Mouse (Mus musculus) forebrain, embryonic 11.5 days (tissue): ENCODE results near the gene Mc3r. TPM values are rescaled to one million over a fixed set of nuclear protein-coding genes. Genes with fewer than 3 reads are reported as not detected.

Experiments
- ATAC-seq: fragments of 200-750 bp; cut with Nextera tagmentation; replicated peaks from 2 replicates; pipeline ENCODE4 v1.8.0; 2017; ENCODE audit warnings: moderate TSS enrichment; ENCODE audit not compliant: low FRiP score
- DNase-seq: peaks from one replicate; pipeline ENCODE4 v3.0.0-alpha.2; 2017; ENCODE audit warnings: low spot score
- H3K27ac ChIP-seq: fragments of 300-500 bp; sonication (generic); 2 replicates; pipeline ENCODE4 v1.5.1; 2014; ENCODE audit warnings: low read depth, low read length
- H3K27me3 ChIP-seq: fragments of 300-500 bp; sonication (generic); 2 replicates; pipeline ENCODE4 v1.6.1; 2014; ENCODE audit warnings: mild to moderate bottlenecking, low read length, mixed read lengths; ENCODE audit not compliant: control insufficient read depth, insufficient read depth
- H3K36me3 ChIP-seq: fragments of 300-500 bp; sonication (generic); 2 replicates; pipeline ENCODE4 v1.6.1; 2014; ENCODE audit warnings: mild to moderate bottlenecking, low read length, moderate library complexity, mixed read lengths; ENCODE audit not compliant: control insufficient read depth, insufficient read depth
- H3K4me1 ChIP-seq: fragments of 300-500 bp; sonication (generic); replicated peaks from 2 replicates; pipeline ENCODE4 v1.6.1; 2014; ENCODE audit warnings: low read length, mixed read lengths; ENCODE audit not compliant: control insufficient read depth, insufficient read depth
- H3K4me2 ChIP-seq: fragments of 300-500 bp; sonication (generic); 2 replicates; pipeline ENCODE4 v1.6.1; 2014; ENCODE audit warnings: low read depth, mild to moderate bottlenecking, low read length, moderate library complexity, mixed read lengths; ENCODE audit not compliant: severe bottlenecking
- H3K4me3 ChIP-seq: fragments of 300-500 bp; sonication (generic); 2 replicates; pipeline ENCODE4 v1.5.1; 2014; ENCODE audit warnings: low read depth, low read length
- H3K9ac ChIP-seq: fragments of 300-500 bp; sonication (generic); 2 replicates; pipeline ENCODE4 v1.6.1; 2014; ENCODE audit warnings: low read length
- H3K9me3 ChIP-seq: fragments of 300-500 bp; sonication (generic); 2 replicates; pipeline ENCODE4 v1.6.1; 2016; ENCODE audit warnings: low read length, mixed read lengths; ENCODE audit not compliant: control insufficient read depth
- WGBS: fragments of 180-500 bp; shearing (Covaris S2); extraction: QIAGEN DNeasy Blood & Tissue Kit; methylation state at CpG from one replicate; pipeline ENCODE4 v1.1.7; 2014; 5-methylcytosine and 5-hydroxymethylcytosine counted together
- polyA plus RNA-seq: library from polyadenylated mRNA; unstranded; fragments of >200 nt; fragmentation: Nextera tagmentation; extraction: Ambion mirVana; gene quantifications from 2 replicates; pipeline ENCODE4 v1.2.1, GENCODE M21; 2014

Gene Mc3r
- polyA plus RNA-seq, 1 experiment from 2014 or later = not detected

DNA sequence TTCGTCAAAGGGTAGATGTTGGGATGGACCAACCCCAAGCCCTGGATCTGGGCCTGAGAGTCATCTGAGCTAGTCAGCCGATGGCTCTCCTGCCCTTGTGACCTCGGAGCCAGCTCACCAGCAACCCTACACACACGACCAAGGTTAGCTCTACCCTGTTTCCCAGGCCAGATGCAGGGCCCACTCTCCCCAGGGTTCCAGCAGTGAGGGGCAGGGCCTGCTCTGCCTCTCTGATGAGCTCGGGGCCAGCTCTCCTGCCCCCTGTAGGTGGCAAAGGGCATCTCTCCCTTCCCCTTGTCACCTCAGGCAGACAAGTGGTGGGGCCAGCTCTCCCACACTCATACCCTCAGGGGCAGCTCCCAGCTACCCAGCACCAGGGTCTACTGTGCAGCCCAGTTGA lies 29.1 kb upstream of the Mc3r start:
- ATAC-seq (no peak), DNase-seq (peak; percentile 53)
- Histone ChIP-seq H3K27me3 (no peaks in the 10 kb centered on the region), H3K4me3 (no peak overlapping the region), H3K4me2 (no peak overlapping the region), H3K27ac (no peak overlapping the region), H3K9ac (no peak overlapping the region), H3K4me1 (no peaks in the 10 kb centered on the region), H3K9me3 (no peaks in the 10 kb centered on the region), H3K36me3 (no peaks in the 10 kb centered on the region)
- 62% methylated on average over 5 of the region's 5 CpGs for WGBS

GRCm38 (mm10) chr2:172221656-172222393 lies 26.5 kb upstream of the Mc3r start:
- H3K4me2 ChIP-seq = no peak overlapping the region
- no peaks in the 10 kb centered on the region for H3K27me3 ChIP-seq

GRCm38 (mm10) chr2:172222394-172222785 lies 25.9 kb upstream of the Mc3r start:
- no peaks in the 10 kb centered on the region for H3K27me3 ChIP-seq
- H3K27ac ChIP-seq = no peak overlapping the region
- peak; percentile 52 for DNase-seq
- no peak for ATAC-seq
- no peak overlapping the region for H3K4me3 ChIP-seq
- H3K4me1 ChIP-seq = no peaks in the 10 kb centered on the region
- H3K9ac ChIP-seq = no peak overlapping the region
- H3K4me2 ChIP-seq = no peak overlapping the region
- H3K9me3 ChIP-seq = no peaks in the 10 kb centered on the region
- H3K36me3 ChIP-seq = no peaks in the 10 kb centered on the region
- WGBS = 18% methylated on average over 6 of the region's 6 CpGs

More at GRCm38 (mm10) chr2:172221656-172222393, 26.5 kb upstream of the Mc3r start:
- WGBS = 8% methylated on average over 16 of the region's 16 CpGs
- DNase-seq (peak; percentile 90), ATAC-seq (0 out of 2 replicates have a peak, but pooled peaks have one; percentile 13)
- no peak overlapping the region for H3K9ac ChIP-seq
- H3K36me3 ChIP-seq = no peaks in the 10 kb centered on the region
- H3K4me3 ChIP-seq = no peak overlapping the region
- H3K4me1 ChIP-seq = no peaks in the 10 kb centered on the region
- H3K9me3 ChIP-seq = no peaks in the 10 kb centered on the region
- H3K27ac ChIP-seq = no peak overlapping the region

GRCm38 (mm10) chr2:172222891-172223290 lies 25.4 kb upstream of the Mc3r start:
- ATAC-seq = no peak
- H3K9me3 ChIP-seq = no peaks in the 10 kb centered on the region

DNA sequence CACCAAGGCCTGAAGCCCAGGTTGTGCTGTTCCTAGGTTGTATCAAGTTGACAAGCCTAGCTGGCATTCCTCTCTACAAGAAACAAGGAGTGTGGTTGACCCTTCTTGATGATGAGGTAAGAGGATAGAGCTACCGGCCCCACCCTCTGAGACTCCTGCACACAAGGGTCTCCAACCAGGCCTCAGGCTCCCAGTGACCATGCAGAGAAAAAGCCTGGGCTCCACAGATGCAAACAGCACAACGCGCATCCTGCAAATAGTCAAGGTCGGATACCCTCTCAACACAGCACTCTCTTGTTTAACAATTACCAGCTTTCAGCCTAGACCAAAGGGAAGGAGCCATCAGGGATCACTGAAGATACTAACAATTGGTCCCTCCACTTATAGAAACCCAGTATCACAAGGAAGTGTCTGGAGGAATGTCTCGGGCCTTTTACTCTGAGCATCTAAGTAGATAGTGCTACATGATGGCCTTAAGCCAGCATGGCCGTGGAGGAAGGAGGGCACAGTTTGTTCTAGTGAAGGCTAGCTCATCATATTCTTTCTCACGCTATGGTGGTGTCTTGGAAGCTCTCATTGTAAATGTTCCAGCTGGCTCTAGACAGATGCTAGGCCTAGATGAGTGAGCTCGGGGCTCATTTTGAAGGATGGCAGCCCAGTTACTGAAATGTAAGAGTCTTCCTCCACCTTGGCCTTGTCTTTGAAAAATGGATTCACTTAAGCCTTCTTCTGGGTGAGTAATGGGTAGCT lies 24.7 kb upstream of the Mc3r start:
- Histone ChIP-seq H3K27me3 (no peaks in the 10 kb centered on the region), H3K4me3 (no peak overlapping the region), H3K4me2 (no peak overlapping the region), H3K27ac (no peak overlapping the region), H3K4me1 (no peaks in the 10 kb centered on the region), H3K9me3 (no peaks in the 10 kb centered on the region), H3K9ac (no peak overlapping the region), H3K36me3 (no peaks in the 10 kb centered on the region)
- peak; percentile 45 for DNase-seq
- 90% methylated on average over 8 of the region's 8 CpGs for WGBS
- no peak for ATAC-seq

More at GRCm38 (mm10) chr2:172222891-172223290, 25.4 kb upstream of the Mc3r start:
- Histone ChIP-seq H3K4me3 (no peak overlapping the region), H3K4me2 (no peak overlapping the region), H3K36me3 (no peaks in the 10 kb centered on the region), H3K9ac (no peak overlapping the region), H3K27ac (no peak overlapping the region), H3K4me1 (no peaks in the 10 kb centered on the region), H3K27me3 (no peaks in the 10 kb centered on the region)
- peak; percentile 35 for DNase-seq
- WGBS = 78% methylated on average over 7 of the region's 7 CpGs

DNA sequence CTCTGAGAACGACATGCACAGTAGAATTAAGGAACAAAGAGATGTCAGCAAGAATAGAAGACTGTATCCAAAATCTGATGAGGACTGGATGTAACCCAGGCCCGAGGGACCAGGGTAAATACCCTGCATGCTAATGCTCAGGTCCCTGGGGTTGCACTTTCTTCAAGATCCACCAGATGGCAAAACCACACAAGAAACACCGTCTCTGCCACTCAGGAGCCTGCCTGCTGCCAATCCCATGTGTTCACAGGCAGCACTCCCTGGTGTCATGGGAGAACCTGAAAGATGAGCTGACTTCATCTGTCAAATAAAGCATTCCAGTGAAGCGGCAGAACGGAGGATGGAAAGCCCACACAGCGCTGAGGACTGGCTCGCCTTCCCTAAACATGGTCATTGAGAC lies 21.3 kb upstream of the Mc3r start:
- no peak overlapping the region for H3K4me3 ChIP-seq
- ATAC-seq = peak; percentile 61; the same call in 1 of the 2 replicates
- no peaks in the 10 kb centered on the region for H3K4me1 ChIP-seq
- WGBS = 41% methylated on average over 7 of the region's 7 CpGs
- no peaks in the 10 kb centered on the region for H3K36me3 ChIP-seq
- peak; percentile 66 for DNase-seq
- H3K9ac ChIP-seq = no peak overlapping the region
- H3K27ac ChIP-seq = no peak overlapping the region
- no peak overlapping the region for H3K4me2 ChIP-seq
- H3K27me3 ChIP-seq = no peaks in the 10 kb centered on the region
- no peaks in the 10 kb centered on the region for H3K9me3 ChIP-seq

DNA sequence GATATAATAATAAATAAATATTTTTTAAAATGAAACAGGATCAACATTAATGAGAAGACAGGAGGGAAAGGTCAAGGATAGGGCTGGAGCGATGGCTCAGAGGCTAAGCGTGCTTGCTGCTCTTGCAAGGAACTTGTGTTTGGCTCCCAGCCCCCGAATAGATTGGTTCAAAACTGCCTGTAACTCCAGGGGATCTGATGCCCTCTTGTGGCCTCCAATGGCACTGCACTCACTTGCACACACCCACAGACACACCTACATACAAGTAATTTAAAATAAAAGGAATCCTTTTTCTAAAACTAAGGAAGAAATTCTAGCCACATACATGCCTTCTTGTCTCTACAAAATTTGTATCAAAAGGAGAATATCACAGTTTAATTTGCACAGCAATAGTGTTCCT lies 20.5 kb upstream of the Mc3r start:
- Histone ChIP-seq H3K27ac (no peak overlapping the region), H3K4me2 (no peak overlapping the region), H3K36me3 (no peaks in the 10 kb centered on the region), H3K4me3 (no peak overlapping the region), H3K27me3 (no peaks in the 10 kb centered on the region), H3K9ac (no peak overlapping the region), H3K9me3 (no peaks in the 10 kb centered on the region), H3K4me1 (no peaks in the 10 kb centered on the region)
- ATAC-seq = no peak
- peak; percentile 54 for DNase-seq
- WGBS = 94% methylated on average over 3 of the region's 3 CpGs

DNA sequence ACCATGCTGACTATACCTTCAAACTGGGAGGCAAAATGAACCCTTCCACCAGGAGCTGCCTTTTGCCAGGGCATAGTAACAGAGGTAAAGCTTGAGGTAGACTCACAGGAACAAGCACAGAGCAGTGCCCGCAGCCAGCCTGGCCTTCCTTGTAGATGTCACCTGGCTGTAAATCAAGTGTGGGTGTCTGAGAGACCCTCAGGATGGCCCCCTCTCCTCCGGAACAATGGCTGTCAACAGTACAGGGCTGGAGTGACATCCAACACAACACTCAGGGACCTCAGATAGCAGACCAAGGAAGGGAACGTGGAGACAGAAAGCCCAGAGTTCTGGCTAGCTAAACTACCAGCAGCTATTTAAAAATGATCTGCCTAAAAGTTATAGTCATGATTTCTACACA lies 19.1 kb upstream of the Mc3r start:
- WGBS = 61% methylated on average over 3 of the region's 3 CpGs
- H3K27ac ChIP-seq = no peak overlapping the region
- H3K9me3 ChIP-seq = no peaks in the 10 kb centered on the region
- no peak overlapping the region for H3K4me2 ChIP-seq
- H3K9ac ChIP-seq = no peak overlapping the region
- ATAC-seq = no peak
- DNase-seq = no peak
- H3K36me3 ChIP-seq = no peaks in the 10 kb centered on the region
- no peaks in the 10 kb centered on the region for H3K27me3 ChIP-seq
- H3K4me1 ChIP-seq = no peaks in the 10 kb centered on the region
- no peak overlapping the region for H3K4me3 ChIP-seq
